ENCODE assay signal across 30 mouse cellular contexts in the genomic region with DNA sequence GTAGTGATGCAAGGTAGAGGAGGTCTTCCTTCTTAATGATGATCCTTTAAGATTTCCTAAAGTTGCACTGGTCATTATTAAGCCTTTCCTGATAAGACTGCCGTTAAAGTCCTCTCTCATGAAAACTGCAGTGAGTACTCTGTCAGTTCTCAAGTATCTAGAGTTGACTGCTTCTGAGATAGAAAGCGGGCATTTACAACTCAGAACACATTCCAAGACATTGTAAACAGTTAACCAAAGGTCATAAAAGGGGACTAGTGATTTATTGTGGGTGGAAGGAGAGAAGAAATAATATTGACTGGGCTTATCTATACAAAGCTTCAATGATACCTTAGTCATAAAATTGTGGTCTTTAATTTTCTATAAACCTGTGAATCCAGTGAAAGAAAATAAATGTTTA.
"Had no signal": no experiment of that assay in that cellular context is flagged by ENCODE, and none has a peak within 500 bp of the region (broad histone marks: within the 10 kb centered on the region; RNA-seq: fewer than 3 reads in every experiment).

No protein-coding gene starts in this region.

- H3K27ac ChIP-seq: limb, embryonic 10.5 days; limb, embryonic 12.5 days; limb, embryonic 13.5 days; limb, embryonic 15.5 days; liver, embryonic 12.5 days; liver, embryonic 13.5 days; liver, embryonic 14.5 days; liver, embryonic 15.5 days; lung, embryonic 15.5 days; macrophage; midbrain, embryonic 10.5 days; midbrain, embryonic 12.5 days; midbrain, embryonic 13.5 days; neural tube, embryonic 12.5 days had no signal

- H3K4me3 ChIP-seq: limb, embryonic 10.5 days; limb, embryonic 12.5 days; limb, embryonic 13.5 days; limb, embryonic 15.5 days; liver, embryonic 12.5 days; liver, embryonic 13.5 days; liver, embryonic 15.5 days; lung, embryonic 15.5 days; megakaryocyte, embryonic 14.5 days; midbrain, embryonic 10.5 days; midbrain, embryonic 12.5 days; midbrain, embryonic 13.5 days; myocyte; neural tube, embryonic 12.5 days had no signal

- DNase-seq: left cerebral cortex, postnatal 4 days; liver; liver, embryonic 13.5 days; liver, postnatal 0 days; lung, adult 18-20 months; lung, adult 2 months; lung, embryonic 14.5 days; lung, postnatal 10 days; lung, postnatal 14 days; lung, postnatal 36 days; lung, postnatal 4 days; midbrain, embryonic 14.5 days had no signal

- H3K4me1 ChIP-seq: limb, embryonic 10.5 days; limb, embryonic 12.5 days; limb, embryonic 13.5 days; limb, embryonic 15.5 days; liver, embryonic 12.5 days; liver, embryonic 13.5 days; liver, embryonic 15.5 days; lung, embryonic 15.5 days; megakaryocyte, embryonic 14.5 days; midbrain, embryonic 10.5 days; midbrain, embryonic 12.5 days; midbrain, embryonic 13.5 days; neural tube, embryonic 12.5 days had no signal

- ATAC-seq: liver, embryonic 12.5 days; liver, postnatal 0 days; lung, postnatal 0 days; midbrain, embryonic 13.5 days; midbrain, embryonic 16.5 days had no signal

- H3K36me3 ChIP-seq: limb, embryonic 10.5 days; limb, embryonic 12.5 days; limb, embryonic 13.5 days; limb, embryonic 15.5 days; liver, embryonic 12.5 days; liver, embryonic 13.5 days; liver, embryonic 15.5 days; lung, embryonic 15.5 days; midbrain, embryonic 10.5 days; midbrain, embryonic 12.5 days; midbrain, embryonic 13.5 days; neural tube, embryonic 12.5 days had no signal

- H3K9me3 ChIP-seq: limb, embryonic 10.5 days; limb, embryonic 12.5 days; limb, embryonic 13.5 days; limb, embryonic 15.5 days; liver, embryonic 12.5 days; liver, embryonic 13.5 days; liver, embryonic 15.5 days; lung, embryonic 15.5 days; midbrain, embryonic 10.5 days; midbrain, embryonic 12.5 days; midbrain, embryonic 13.5 days; neural tube, embryonic 12.5 days had no signal

- H3K4me2 ChIP-seq: limb, embryonic 12.5 days; limb, embryonic 13.5 days; limb, embryonic 15.5 days; liver, embryonic 11.5 days; liver, embryonic 12.5 days; liver, embryonic 13.5 days; liver, embryonic 15.5 days; lung, embryonic 14.5 days; lung, embryonic 15.5 days; midbrain, embryonic 12.5 days; midbrain, embryonic 13.5 days; neural tube, embryonic 12.5 days had no signal

- H3K27me3 ChIP-seq: limb, embryonic 12.5 days; limb, embryonic 13.5 days; limb, embryonic 15.5 days; liver, embryonic 12.5 days; liver, embryonic 13.5 days; liver, embryonic 15.5 days; lung, embryonic 15.5 days; megakaryocyte, embryonic 14.5 days; midbrain, embryonic 12.5 days; midbrain, embryonic 13.5 days; neural tube, embryonic 12.5 days had no signal

- H3K9ac ChIP-seq: limb, embryonic 12.5 days; limb, embryonic 13.5 days; limb, embryonic 15.5 days; liver, embryonic 12.5 days; liver, embryonic 13.5 days; liver, embryonic 14.5 days; liver, embryonic 15.5 days; liver, postnatal 0 days; lung, embryonic 14.5 days; lung, embryonic 15.5 days; midbrain, embryonic 12.5 days; midbrain, embryonic 13.5 days; neural tube, embryonic 12.5 days had no signal
